Mouse (Mus musculus) MEL (cell line): ENCODE data around the gene Sptssa. TPM values are rescaled to one million over a fixed set of nuclear protein-coding genes. Genes with fewer than 3 reads are reported as not detected.

Source experiments
- DNase-seq: peaks from one replicate; pipeline ENCODE4 v3.0.0; 2011; ENCODE audit warnings: low read depth, low spot score
- H3K27ac ChIP-seq: 2 replicates; pipeline ENCODE4 v1.5.1; 2012; ENCODE audit warnings: low read depth, mild to moderate bottlenecking, control low read depth, low read length, moderate library complexity; ENCODE audit not compliant: control insufficient read depth
- H3K27me3 ChIP-seq, 2 experiments: fragments of 150-350 bp in 1 of 2; sonication (generic) in 1 of 2; 2 replicates each; pipeline ENCODE4 v1.6.1; 2012; ENCODE audit warnings: low read length in 2 of 2, mild to moderate bottlenecking in 2 of 2, improper control_type of control experiment in 1 of 2, moderate library complexity in 1 of 2; ENCODE audit not compliant: insufficient read depth in 2 of 2, control insufficient read depth in 1 of 2
- H3K36me3 ChIP-seq, 2 experiments: 2 replicates each; pipeline ENCODE4 v1.6.1; 2012 to 2014; ENCODE audit warnings: low read length in 2 of 2, improper control_type of control experiment in 1 of 2, inconsistent platforms in 1 of 2, mild to moderate bottlenecking in 1 of 2; ENCODE audit not compliant: insufficient read depth in 2 of 2, control insufficient read depth in 1 of 2
- H3K4me1 ChIP-seq, 2 experiments: fragments of 150-350 bp in 1 of 2; sonication (generic) in 1 of 2; 2 replicates each; pipeline ENCODE4 v1.6.1; 2012; ENCODE audit warnings: low read length in 2 of 2, improper control_type of control experiment in 1 of 2, mild to moderate bottlenecking in 1 of 2; ENCODE audit not compliant: insufficient read depth in 2 of 2, control insufficient read depth in 1 of 2
- H3K4me3 ChIP-seq, 2 experiments: fragments of 150-350 bp in 1 of 2; sonication (generic) in 1 of 2; 2 replicates each; pipeline ENCODE4 v1.5.1; 2012; ENCODE audit warnings: low read depth in 2 of 2, low read length in 2 of 2, mild to moderate bottlenecking in 2 of 2, moderate library complexity in 2 of 2, control low read depth in 1 of 2, improper control_type of control experiment in 1 of 2; ENCODE audit not compliant: control insufficient read depth in 1 of 2, insufficient read depth in 1 of 2
- H3K79me2 ChIP-seq: 2 replicates; pipeline ENCODE4 v1.6.1; 2012; ENCODE audit warnings: mild to moderate bottlenecking, low read length, moderate library complexity; ENCODE audit not compliant: control insufficient read depth, poor library complexity, insufficient read depth
- H3K9ac ChIP-seq: 2 replicates; pipeline ENCODE4 v1.6.1; 2012; ENCODE audit warnings: low read depth, mild to moderate bottlenecking, control low read depth, low read length, moderate library complexity; ENCODE audit not compliant: control insufficient read depth, poor library complexity, severe bottlenecking
- H3K9me3 ChIP-seq: fragments of 150-350 bp; sonication (generic); replicated peaks from 2 replicates; pipeline ENCODE4 v1.6.1; 2012; ENCODE audit warnings: mild to moderate bottlenecking, low read length, improper control_type of control experiment, moderate library complexity; ENCODE audit not compliant: insufficient read depth
- BHLHE40 ChIP-seq: IDR thresholded peaks from 2 replicates; pipeline ENCODE4 v1.6.1; 2012; ENCODE audit warnings: low read depth, mild to moderate bottlenecking, inconsistent platforms, low read length, improper control_type of control experiment, borderline replicate concordance
- CHD1 ChIP-seq: IDR thresholded peaks from 2 replicates; pipeline ENCODE4 v1.6.1; 2012; ENCODE audit warnings: low read depth, mild to moderate bottlenecking, inconsistent platforms, low read length, improper control_type of control experiment
- CHD2 ChIP-seq: IDR thresholded peaks from 2 replicates; pipeline ENCODE4 v1.6.1; 2011; ENCODE audit warnings: low read length, improper control_type of control experiment
- E2F4 ChIP-seq: IDR thresholded peaks from 2 replicates; pipeline ENCODE4 v1.6.1; 2011; ENCODE audit warnings: low read depth, low read length, improper control_type of control experiment, borderline replicate concordance
- ELF1 ChIP-seq: IDR thresholded peaks from 2 replicates; pipeline ENCODE4 v1.6.1; 2014; ENCODE audit warnings: low read depth, mild to moderate bottlenecking, inconsistent platforms, low read length, improper control_type of control experiment, moderate library complexity
- GABPA ChIP-seq: IDR thresholded peaks from 2 replicates; pipeline ENCODE4 v1.6.1; 2012; ENCODE audit warnings: low read depth, mild to moderate bottlenecking, inconsistent platforms, low read length, improper control_type of control experiment, moderate library complexity
- JUND ChIP-seq: IDR thresholded peaks from 2 replicates; pipeline ENCODE4 v1.6.1; 2011; ENCODE audit warnings: low read depth, mild to moderate bottlenecking, improper control_type of control experiment, low read length
- KAT2A ChIP-seq: conservative IDR thresholded peaks from 2 replicates; pipeline ENCODE4 v1.6.1; 2012; ENCODE audit warnings: low read depth, low read length, improper control_type of control experiment, inconsistent platforms
- MAFK ChIP-seq: IDR thresholded peaks from 2 replicates; pipeline ENCODE4 v1.6.1; 2011; ENCODE audit warnings: low read depth, mild to moderate bottlenecking, low read length, improper control_type of control experiment, borderline replicate concordance
- MAX ChIP-seq: IDR thresholded peaks from 2 replicates; pipeline ENCODE4 v1.6.1; 2011; ENCODE audit warnings: low read length, improper control_type of control experiment
- MAZ ChIP-seq: IDR thresholded peaks from 2 replicates; pipeline ENCODE4 v1.6.1; 2012; ENCODE audit warnings: low read depth, mild to moderate bottlenecking, inconsistent platforms, low read length, improper control_type of control experiment
- MYB ChIP-seq: IDR thresholded peaks from 2 replicates; pipeline ENCODE4 v1.6.1; 2011; ENCODE audit warnings: mild to moderate bottlenecking, low read depth, low read length, improper control_type of control experiment
- MYC ChIP-seq: IDR thresholded peaks from 2 replicates; pipeline ENCODE4 v1.6.1; 2011; ENCODE audit warnings: low read depth, mild to moderate bottlenecking, low read length, improper control_type of control experiment, moderate library complexity
- NELFE ChIP-seq: IDR thresholded peaks from 2 replicates; pipeline ENCODE4 v1.6.1; 2011; ENCODE audit warnings: low read depth, low read length, improper control_type of control experiment
- NRF1 ChIP-seq: IDR thresholded peaks from 2 replicates; pipeline ENCODE4 v1.6.1; 2014; ENCODE audit warnings: low read depth, mild to moderate bottlenecking, inconsistent platforms, low read length, improper control_type of control experiment, moderate library complexity; ENCODE audit not compliant: poor library complexity, insufficient read depth, severe bottlenecking
- RAD21 ChIP-seq: IDR thresholded peaks from 2 replicates; pipeline ENCODE4 v1.6.1; 2011; ENCODE audit warnings: mild to moderate bottlenecking, low read depth, low read length, improper control_type of control experiment
- SIN3A ChIP-seq: IDR thresholded peaks from 2 replicates; pipeline ENCODE4 v1.6.1; 2012; ENCODE audit warnings: low read length, improper control_type of control experiment, inconsistent platforms
- SMC3 ChIP-seq: IDR thresholded peaks from 2 replicates; pipeline ENCODE4 v1.6.1; 2011; ENCODE audit warnings: low read depth, low read length, improper control_type of control experiment
- UBTF ChIP-seq: IDR thresholded peaks from 2 replicates; pipeline ENCODE4 v1.6.1; 2012; ENCODE audit warnings: low read depth, mild to moderate bottlenecking, inconsistent platforms, low read length, improper control_type of control experiment, moderate library complexity, borderline replicate concordance; ENCODE audit not compliant: insufficient read depth
- USF1 ChIP-seq: IDR thresholded peaks from 2 replicates; pipeline ENCODE4 v1.6.1; 2014; ENCODE audit warnings: low read depth, mild to moderate bottlenecking, inconsistent platforms, low read length, improper control_type of control experiment, moderate library complexity
- USF2 ChIP-seq, 2 experiments: IDR thresholded peaks; 2 replicates each; pipeline ENCODE4 v1.6.1; 2011 to 2012; ENCODE audit warnings: improper control_type of control experiment in 2 of 2, low read length in 2 of 2, borderline replicate concordance in 1 of 2, inconsistent platforms in 1 of 2, low read depth in 1 of 2, mild to moderate bottlenecking in 1 of 2; ENCODE audit not compliant: insufficient read depth in 1 of 2
- ZC3H11A ChIP-seq: IDR thresholded peaks from 2 replicates; pipeline ENCODE4 v1.6.1; 2012; ENCODE audit warnings: low read depth, mild to moderate bottlenecking, inconsistent platforms, low read length, improper control_type of control experiment
- ZNF384 ChIP-seq: IDR thresholded peaks from 2 replicates; pipeline ENCODE4 v1.6.1; 2012; ENCODE audit warnings: low read depth, mild to moderate bottlenecking, inconsistent platforms, low read length, improper control_type of control experiment
- polyA plus RNA-seq, 2 experiments: library from polyadenylated mRNA; stranded (reverse) in 1 of 2; unstranded in 1 of 2; fragments of >175 nt in 1 of 2; fragments of >200 nt in 1 of 2; gene quantifications; 2 replicates each; pipeline versions ENCODE4 v1.2.1 to v1.2.4; 2012; ENCODE audit warnings: low replicate concordance in 2 of 2, low read depth in 1 of 2; ENCODE audit not compliant: insufficient read length in 2 of 2, insufficient read depth in 1 of 2, missing spikeins in 1 of 2
- total RNA-seq: library from RNA; depleted of rRNA; stranded (reverse); fragments of 300-350 nt; gene quantifications from 2 replicates; pipeline ENCODE4 v1.2.3, GENCODE M21; 2012

Sptssa gene
- total and polyA plus RNA-seq, 3 experiments = 58.1 to 166 TPM; not detected in 1

DNA sequence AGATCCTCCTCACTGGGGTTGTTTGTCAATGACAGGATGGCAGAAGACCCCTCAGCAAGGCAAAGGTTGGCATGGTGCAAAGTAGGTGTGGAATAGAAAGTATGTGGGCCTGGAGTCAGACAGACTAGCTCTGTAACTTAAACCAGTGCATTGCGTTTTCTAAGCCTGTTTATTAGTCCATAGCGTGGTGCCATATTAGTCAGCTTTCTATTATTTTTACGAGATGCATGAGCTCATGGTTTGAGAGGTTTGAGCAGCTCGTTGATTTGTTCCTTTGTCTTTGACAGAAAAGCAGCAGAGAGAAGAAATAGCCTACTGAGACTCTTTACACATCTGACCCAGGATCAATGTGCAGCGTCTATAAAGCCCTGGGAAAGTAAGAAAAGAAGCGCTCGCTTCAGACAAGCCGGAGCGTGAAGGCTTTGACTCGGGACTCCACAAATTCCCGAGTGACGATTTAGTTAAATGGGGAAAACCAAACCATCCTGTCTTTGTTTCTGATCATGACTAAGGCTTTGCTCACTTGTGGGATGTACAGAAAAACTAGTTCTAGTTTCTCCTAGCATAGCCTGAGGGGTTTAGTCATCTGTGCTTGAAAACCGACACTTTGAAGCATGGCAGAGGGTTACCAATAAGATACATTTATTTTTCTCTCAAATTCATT is 36.2 kb downstream of the Sptssa start:
- no peaks in the 10 kb centered on the region for H3K9me3 ChIP-seq
- no peaks in the 10 kb centered on the region for H3K36me3 ChIP-seq
- H3K4me3 ChIP-seq = no peak overlapping the region
- no peak overlapping the region for H3K27ac ChIP-seq
- TF ChIP-seq JUND = no peak
- no peak for TF ChIP-seq NELFE
- no peak for TF ChIP-seq CHD2
- no peak for TF ChIP-seq MYC
- no peak for TF ChIP-seq CHD1
- no peak for TF ChIP-seq NRF1
- no peak for TF ChIP-seq SMC3
- no peak for TF ChIP-seq BHLHE40
- no peak for TF ChIP-seq USF1
- TF ChIP-seq E2F4 = no peak
- no peaks in the 10 kb centered on the region for H3K27me3 ChIP-seq
- H3K9ac ChIP-seq = no peak overlapping the region
- DNase-seq = no peak
- H3K4me1 ChIP-seq = no peaks in the 10 kb centered on the region
- H3K79me2 ChIP-seq = no peaks in the 10 kb centered on the region

DNA sequence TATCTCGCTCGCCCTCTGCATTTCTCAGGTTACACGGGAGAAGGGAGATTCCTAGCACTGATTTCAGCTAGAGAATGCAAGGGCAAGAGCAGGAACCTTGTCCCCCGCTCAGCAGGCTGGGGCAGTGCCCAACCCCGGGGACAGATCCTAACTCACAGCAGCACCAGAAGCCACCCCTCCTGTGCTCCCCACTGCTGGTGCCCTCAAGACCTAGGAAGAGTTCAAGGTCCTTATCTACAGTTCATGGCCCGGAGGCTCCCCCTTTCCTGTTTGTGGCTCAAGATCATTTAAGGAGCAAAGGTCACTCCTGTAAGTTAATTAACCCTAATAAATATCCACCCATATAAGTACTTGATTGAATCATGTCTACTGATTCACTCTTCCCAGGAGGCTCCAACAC is 47.4 kb downstream of the Sptssa start:
- no peak for TF ChIP-seq USF2 (IDR thresholded peaks at IDR 0.05; ENCODE audit: borderline replicate concordance in 1 of 2, insufficient read depth in 1 of 2, low read depth in 1 of 2, low read length in 2 of 2)
- no peak for TF ChIP-seq ELF1
- no peak for TF ChIP-seq ZC3H11A
- no peak for TF ChIP-seq MYB
- TF ChIP-seq RAD21 = no peak
- no peak for TF ChIP-seq MAZ
- no peak for TF ChIP-seq NELFE
- TF ChIP-seq MAFK = no peak
- TF ChIP-seq ZNF384 = no peak
- no peak for TF ChIP-seq CHD2
- TF ChIP-seq GABPA = no peak
- TF ChIP-seq UBTF = no peak
- no peak for TF ChIP-seq BHLHE40
- no peak for TF ChIP-seq KAT2A
- no peak for TF ChIP-seq MYC
- TF ChIP-seq USF1 = no peak
- no peak for TF ChIP-seq SIN3A
- TF ChIP-seq MAX = no peak
- TF ChIP-seq CHD1 = no peak
- H3K27ac ChIP-seq = no peak overlapping the region
- no peaks in the 10 kb centered on the region for H3K4me1 ChIP-seq
- no peak overlapping the region for H3K4me3 ChIP-seq
- H3K9me3 ChIP-seq = no peaks in the 10 kb centered on the region
- H3K79me2 ChIP-seq = no peaks in the 10 kb centered on the region
- no peak overlapping the region for H3K9ac ChIP-seq
- no peaks in the 10 kb centered on the region for H3K36me3 ChIP-seq
- DNase-seq = no peak
- H3K27me3 ChIP-seq = peaks cover 0 to 2% of the 10 kb centered on the region in 2 experiments; a peak in 3 of 4 replicates
